Mouse (Mus musculus) myocyte (in vitro differentiated cells): ENCODE data around the gene Rhbdf2.

ENCODE experiments used
- CEBPB ChIP-seq: IDR thresholded peaks from 2 replicates; pipeline ENCODE4 v1.6.1; 2011; ENCODE audit warnings: mild to moderate bottlenecking, moderate library complexity; ENCODE audit not compliant: poor library complexity, insufficient read depth, severe bottlenecking
- MAX ChIP-seq: IDR thresholded peaks from one replicate; pipeline ENCODE4 v1.6.1; 2011; ENCODE audit warnings: low read depth, mild to moderate bottlenecking, control low read depth
- MYOD1 ChIP-seq, 3 experiments: IDR thresholded peaks; one replicate each; pipeline ENCODE4 v1.6.1; 2011; ENCODE audit warnings: control low read depth in 2 of 3, low read depth in 2 of 3, mild to moderate bottlenecking in 2 of 3, moderate library complexity in 1 of 3; ENCODE audit not compliant: insufficient read length in 2 of 3, control insufficient read depth in 1 of 3
- MYOG ChIP-seq, 3 experiments: IDR thresholded peaks; one replicate each; pipeline ENCODE4 v1.6.1; 2011; ENCODE audit warnings: control low read depth in 2 of 3, low read depth in 2 of 3, mild to moderate bottlenecking in 2 of 3; ENCODE audit not compliant: insufficient read length in 2 of 3, control insufficient read depth in 1 of 3, insufficient read depth in 1 of 3
- POLR2A ChIP-seq: IDR thresholded peaks from one replicate; pipeline ENCODE4 v1.6.1; 2011; ENCODE audit warnings: low read depth, mild to moderate bottlenecking, control low read depth, moderate library complexity; ENCODE audit not compliant: insufficient read length
- REST ChIP-seq: IDR thresholded peaks from one replicate; pipeline ENCODE4 v1.6.1; 2011; ENCODE audit warnings: mild to moderate bottlenecking, control low read depth, moderate library complexity; ENCODE audit not compliant: insufficient read depth, insufficient read length
- TCF12 ChIP-seq: IDR thresholded peaks from one replicate; pipeline ENCODE4 v1.6.1; 2011; ENCODE audit warnings: mild to moderate bottlenecking, control low read depth; ENCODE audit not compliant: poor library complexity, insufficient read depth, severe bottlenecking
- TCF3 ChIP-seq: IDR thresholded peaks from one replicate; pipeline ENCODE4 v1.6.1; 2011; ENCODE audit warnings: low read depth, control low read depth; ENCODE audit not compliant: insufficient read length

GRCm38 (mm10) chr11:116657311-116658223 is 30.7 kb upstream of the Rhbdf2 start:
- TF ChIP-seq MYOG (IDR thresholded peaks at IDR 0.05; ENCODE audit: control insufficient read depth in 1 of 3, insufficient read depth in 1 of 3, insufficient read length in 2 of 3, low read depth in 2 of 3), result peak in 1 of 3 experiments; percentile 8
- TF ChIP-seq REST, result no peak
- TF ChIP-seq POLR2A, result peak; percentile 95
- TF ChIP-seq MYOD1 (IDR thresholded peaks at IDR 0.05; ENCODE audit: control insufficient read depth in 1 of 3, insufficient read length in 2 of 3, low read depth in 2 of 3), result no peak
- peak; percentile 33 for TF ChIP-seq MAX
- TF ChIP-seq CEBPB, result no peak
- no peak for TF ChIP-seq TCF3
- TF ChIP-seq TCF12, result no peak
